Mouse (Mus musculus): ENCODE data around the gene Arid4a. TPM values are rescaled to one million over a fixed set of nuclear protein-coding genes. Genes with fewer than 3 reads are reported as not detected.

Gene Arid4a
- polyA plus RNA-seq, 1 experiment from 2014 or later: 34.0 TPM

DNA sequence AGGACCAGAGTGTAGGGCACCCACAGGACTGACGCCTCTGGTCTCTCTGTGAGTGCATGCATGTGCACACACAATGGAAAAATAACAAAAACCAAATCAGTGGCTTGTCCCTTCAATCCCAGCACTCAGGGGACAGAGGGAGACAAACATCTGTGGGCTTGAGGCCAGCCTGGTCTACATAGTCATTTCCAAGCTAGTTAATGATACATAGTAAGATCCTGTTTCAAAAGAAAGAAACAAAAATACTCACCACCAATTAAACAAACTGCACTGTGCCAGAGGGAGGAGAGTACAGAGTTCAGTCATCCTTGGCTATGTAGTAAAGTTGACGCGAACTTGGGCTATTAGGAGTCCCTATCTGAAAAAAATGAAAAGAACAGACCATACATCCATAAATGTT is 27.8 kb downstream of the Arid4a start:
- no peaks in the 10 kb centered on the region for H3K27me3 ChIP-seq
- no peak overlapping the region for H3K4me3 ChIP-seq
- H3K9me3 ChIP-seq: no peaks in the 10 kb centered on the region
- no peak overlapping the region for H3K4me2 ChIP-seq (replicated peaks)
- WGBS: 91% methylated on average over 3 of the region's 3 CpGs
- H3K4me1 ChIP-seq: peaks cover 5% of the 10 kb centered on the region; the same call in 1 of the 2 replicates
- H3K27ac ChIP-seq: no peak overlapping the region
- H3K36me3 ChIP-seq: peaks cover 45% of the 10 kb centered on the region
- ATAC-seq (ENCODE audit: insufficient number of reproducible peaks, insufficient read depth, low FRiP score, low TSS enrichment): no peak
- no peak overlapping the region for H3K9ac ChIP-seq

- H3K4me3 ChIP-seq: no peak overlapping the region
- ATAC-seq (ENCODE audit: insufficient number of reproducible peaks, insufficient read depth, low FRiP score, low TSS enrichment): no peak
- peaks cover 5% of the 10 kb centered on the region; the same call in 1 of the 2 replicates for H3K4me1 ChIP-seq
- H3K9me3 ChIP-seq: no peaks in the 10 kb centered on the region
- H3K27me3 ChIP-seq: no peaks in the 10 kb centered on the region
- no peak overlapping the region for H3K4me2 ChIP-seq (replicated peaks)
- H3K27ac ChIP-seq: no peak overlapping the region
- H3K9ac ChIP-seq: no peak overlapping the region
- 94% methylated on average over 2 of the region's 2 CpGs for WGBS
- peaks cover 39% of the 10 kb centered on the region for H3K36me3 ChIP-seq
These were observed 28.7 kb downstream of the Arid4a start for GRCm38 (mm10) chr12:71044488-71044887.

- H3K27me3 ChIP-seq: no peaks in the 10 kb centered on the region
- H3K9me3 ChIP-seq: no peaks in the 10 kb centered on the region
- 97% methylated on average over 4 of the region's 4 CpGs for WGBS
- no peak overlapping the region for H3K4me3 ChIP-seq
- no peak overlapping the region for H3K4me2 ChIP-seq (replicated peaks)
- H3K4me1 ChIP-seq: peaks cover 5% of the 10 kb centered on the region; the same call in 1 of the 2 replicates
- no peak overlapping the region for H3K9ac ChIP-seq
- H3K36me3 ChIP-seq: peaks cover 20% of the 10 kb centered on the region
- H3K27ac ChIP-seq: no peak overlapping the region
- ATAC-seq (ENCODE audit: insufficient number of reproducible peaks, insufficient read depth, low FRiP score, low TSS enrichment): no peak
These were observed 30.7 kb downstream of the Arid4a start for GRCm38 (mm10) chr12:71046501-71046900.

GRCm38 (mm10) chr12:71047473-71048078 is 31.8 kb downstream of the Arid4a start:
- H3K27ac ChIP-seq: peak overlapping the region; percentile 90
- H3K9me3 ChIP-seq: no peaks in the 10 kb centered on the region
- H3K4me2 ChIP-seq (replicated peaks): peak overlapping the region; percentile 41
- no peaks in the 10 kb centered on the region for H3K27me3 ChIP-seq
- 60% methylated on average over 8 of the region's 8 CpGs for WGBS
- H3K36me3 ChIP-seq: peaks cover 13% of the 10 kb centered on the region
- ATAC-seq (ENCODE audit: insufficient number of reproducible peaks, insufficient read depth, low FRiP score, low TSS enrichment): no peak
- H3K9ac ChIP-seq: no peak overlapping the region
- H3K4me1 ChIP-seq: peaks cover 5% of the 10 kb centered on the region; the same call in 1 of the 2 replicates
- H3K4me3 ChIP-seq: no peak overlapping the region

DNA sequence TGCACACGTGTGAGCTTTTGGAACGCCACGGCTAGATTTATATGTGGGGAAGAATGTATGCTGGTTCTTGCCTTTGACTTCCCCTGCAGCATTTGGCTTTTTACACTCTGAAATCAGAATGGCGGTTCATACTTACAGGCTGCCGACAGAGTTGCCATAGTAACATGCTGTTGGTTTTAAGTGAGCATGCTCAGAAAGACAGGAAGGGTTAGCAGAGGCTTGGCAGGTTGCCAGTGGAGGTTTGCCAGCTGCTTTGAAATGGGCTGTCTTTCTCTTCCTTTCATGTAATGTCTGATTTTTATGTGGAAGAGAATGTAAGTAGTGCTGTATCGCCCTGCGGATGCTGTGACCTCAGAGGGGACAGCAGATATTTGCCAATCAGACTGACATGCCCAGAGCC is 32.3 kb downstream of the Arid4a start:
- peak overlapping the region; percentile 41 for H3K4me2 ChIP-seq (replicated peaks)
- H3K4me1 ChIP-seq: peaks cover 5% of the 10 kb centered on the region; the same call in 1 of the 2 replicates
- peak; percentile 85 for ATAC-seq (ENCODE audit: insufficient number of reproducible peaks, insufficient read depth, low FRiP score, low TSS enrichment)
- H3K27ac ChIP-seq: peak overlapping the region; percentile 90
- H3K9ac ChIP-seq: no peak overlapping the region
- no peaks in the 10 kb centered on the region for H3K9me3 ChIP-seq
- no peak overlapping the region for H3K4me3 ChIP-seq
- H3K27me3 ChIP-seq: no peaks in the 10 kb centered on the region
- H3K36me3 ChIP-seq: peaks cover 13% of the 10 kb centered on the region
- WGBS: 31% methylated on average over 7 of the region's 7 CpGs

- no peak for ATAC-seq (ENCODE audit: insufficient number of reproducible peaks, insufficient read depth, low FRiP score, low TSS enrichment)
- Histone ChIP-seq H3K36me3 (peaks cover 13% of the 10 kb centered on the region), H3K4me2 (replicated peaks) (peak overlapping the region; percentile 41), H3K4me3 (no peak overlapping the region), H3K27me3 (no peaks in the 10 kb centered on the region), H3K9me3 (no peaks in the 10 kb centered on the region), H3K4me1 (peaks cover 5% of the 10 kb centered on the region; the same call in 1 of the 2 replicates), H3K27ac (peak overlapping the region; percentile 90), H3K9ac (no peak overlapping the region)
- 82% methylated on average over 1 of the region's 1 CpGs for WGBS
These were observed 32.8 kb downstream of the Arid4a start for GRCm38 (mm10) chr12:71048561-71048960.

- 91% methylated on average over 10 of the region's 10 CpGs for WGBS
- Histone ChIP-seq H3K9ac (no peak overlapping the region), H3K27ac (no peak overlapping the region), H3K4me3 (no peak overlapping the region), H3K9me3 (no peaks in the 10 kb centered on the region), H3K4me2 (replicated peaks) (no peak overlapping the region), H3K4me1 (peaks cover 5% of the 10 kb centered on the region; the same call in 1 of the 2 replicates), H3K36me3 (peaks cover 10% of the 10 kb centered on the region), H3K27me3 (no peaks in the 10 kb centered on the region)
- ATAC-seq (ENCODE audit: insufficient number of reproducible peaks, insufficient read depth, low FRiP score, low TSS enrichment): no peak
These were observed 33.9 kb downstream of the Arid4a start for GRCm38 (mm10) chr12:71049596-71050265.

DNA sequence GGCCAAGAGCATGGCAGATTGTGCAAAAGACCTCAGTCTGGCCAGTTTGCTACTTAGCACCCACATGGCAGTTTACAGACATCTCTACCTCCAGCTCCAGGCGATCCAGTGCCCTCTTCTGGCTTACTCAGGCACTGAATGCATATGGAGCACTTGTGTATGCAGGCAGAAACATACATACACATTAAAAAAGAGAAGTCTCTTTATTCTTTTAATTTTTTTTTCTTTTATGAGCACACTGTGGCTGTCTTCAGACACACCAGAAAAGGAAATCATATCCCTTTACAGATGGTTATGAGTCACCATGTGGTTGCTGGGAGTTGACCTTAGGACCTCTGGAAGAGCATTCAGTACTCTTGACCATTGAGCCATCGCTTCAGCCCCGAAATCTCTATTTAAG is 35.3 kb downstream of the Arid4a start:
- H3K27me3 ChIP-seq: no peaks in the 10 kb centered on the region
- H3K4me1 ChIP-seq: peaks cover 5% of the 10 kb centered on the region; the same call in 1 of the 2 replicates
- H3K4me3 ChIP-seq: no peak overlapping the region
- 80% methylated on average over 3 of the region's 3 CpGs for WGBS
- peaks cover 6% of the 10 kb centered on the region for H3K36me3 ChIP-seq
- H3K9ac ChIP-seq: no peak overlapping the region
- no peaks in the 10 kb centered on the region for H3K9me3 ChIP-seq
- no peak overlapping the region for H3K27ac ChIP-seq
- no peak for ATAC-seq (ENCODE audit: insufficient number of reproducible peaks, insufficient read depth, low FRiP score, low TSS enrichment)
- no peak overlapping the region for H3K4me2 ChIP-seq (replicated peaks)

DNA sequence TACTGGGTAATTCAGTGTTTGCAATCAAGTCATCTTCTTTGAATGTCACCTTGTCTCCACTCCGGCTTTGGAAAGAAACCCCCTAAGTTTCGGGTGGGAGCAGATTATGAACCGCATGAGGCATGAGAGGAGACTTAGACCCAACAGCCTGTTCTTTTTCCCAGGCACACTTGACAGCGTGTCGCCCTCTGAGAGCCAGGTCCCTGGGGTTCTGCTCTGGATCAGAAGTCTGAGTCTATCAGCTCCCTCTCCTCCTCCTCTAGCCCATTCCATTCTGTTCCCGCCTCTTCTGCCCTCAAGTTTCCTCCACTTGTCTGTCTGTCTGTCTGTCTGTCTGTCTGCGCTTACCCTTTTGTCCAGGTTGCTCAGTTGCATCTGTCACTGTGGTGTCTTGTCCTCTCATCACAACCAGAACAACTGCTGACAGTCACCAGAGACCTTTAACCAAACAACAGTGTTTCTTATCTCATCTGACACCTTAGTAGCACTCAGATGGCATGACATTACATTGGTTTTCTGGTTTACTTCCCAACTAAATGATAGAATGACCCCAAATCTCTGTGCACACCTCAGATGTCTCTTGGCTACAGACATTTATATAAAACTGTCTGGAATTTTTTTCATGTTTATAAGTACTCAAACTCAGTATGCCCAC is 36.7 kb downstream of the Arid4a start:
- no peak for ATAC-seq (ENCODE audit: insufficient number of reproducible peaks, insufficient read depth, low FRiP score, low TSS enrichment)
- no peaks in the 10 kb centered on the region for H3K9me3 ChIP-seq
- H3K4me1 ChIP-seq: peaks cover 4% of the 10 kb centered on the region; the same call in 1 of the 2 replicates
- 86% methylated on average over 7 of the region's 7 CpGs for WGBS
- peaks cover 6% of the 10 kb centered on the region for H3K36me3 ChIP-seq
- H3K9ac ChIP-seq: no peak overlapping the region
- H3K27ac ChIP-seq: no peak overlapping the region
- no peaks in the 10 kb centered on the region for H3K27me3 ChIP-seq
- H3K4me3 ChIP-seq: no peak overlapping the region
- no peak overlapping the region for H3K4me2 ChIP-seq (replicated peaks)

DNA sequence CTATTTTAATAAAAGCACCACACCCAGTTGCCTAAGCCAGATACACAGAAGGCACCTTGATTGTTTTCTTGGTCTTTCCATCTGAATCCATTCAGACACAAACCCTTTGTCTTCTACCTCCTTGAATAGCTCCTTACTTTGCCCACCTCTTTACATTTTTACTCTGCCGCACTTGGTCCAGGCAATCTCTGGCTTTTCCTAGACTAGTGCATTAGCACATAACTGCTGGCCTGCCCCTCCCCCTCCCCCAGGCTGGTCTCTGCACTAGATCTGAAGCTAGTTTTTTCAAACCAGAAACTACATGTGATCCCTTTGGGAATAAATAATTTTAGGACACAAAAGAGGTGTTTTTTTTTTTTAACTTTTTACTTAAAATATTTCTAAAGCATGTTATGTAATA is 37.2 kb downstream of the Arid4a start:
- H3K27ac ChIP-seq: no peak overlapping the region
- H3K4me2 ChIP-seq (replicated peaks): no peak overlapping the region
- no peaks in the 10 kb centered on the region; the same call in 1 of the 2 replicates for H3K4me1 ChIP-seq
- no peak for ATAC-seq (ENCODE audit: insufficient number of reproducible peaks, insufficient read depth, low FRiP score, low TSS enrichment)
- no peaks in the 10 kb centered on the region for H3K27me3 ChIP-seq
- no peak overlapping the region for H3K4me3 ChIP-seq
- H3K9me3 ChIP-seq: no peaks in the 10 kb centered on the region
- 84% methylated on average over 1 of the region's 1 CpGs for WGBS
- no peak overlapping the region for H3K9ac ChIP-seq
- peaks cover 10% of the 10 kb centered on the region for H3K36me3 ChIP-seq

GRCm38 (mm10) chr12:71053486-71053885 is 37.7 kb downstream of the Arid4a start:
- H3K4me1 ChIP-seq: no peaks in the 10 kb centered on the region
- no peak for ATAC-seq (ENCODE audit: insufficient number of reproducible peaks, insufficient read depth, low FRiP score, low TSS enrichment)
- no peak overlapping the region for H3K4me3 ChIP-seq
- peaks cover 10% of the 10 kb centered on the region for H3K36me3 ChIP-seq
- H3K27ac ChIP-seq: no peak overlapping the region
- no peak overlapping the region for H3K4me2 ChIP-seq (replicated peaks)
- H3K9me3 ChIP-seq: no peaks in the 10 kb centered on the region
- no peaks in the 10 kb centered on the region for H3K27me3 ChIP-seq
- 85% methylated on average over 1 of the region's 1 CpGs for WGBS
- no peak overlapping the region for H3K9ac ChIP-seq

GRCm38 (mm10) chr12:71055537-71055936 is 39.7 kb downstream of the Arid4a start:
- Histone ChIP-seq H3K27ac (no peak overlapping the region), H3K9ac (no peak overlapping the region), H3K4me2 (replicated peaks) (no peak overlapping the region), H3K4me3 (no peak overlapping the region), H3K27me3 (no peaks in the 10 kb centered on the region), H3K4me1 (no peaks in the 10 kb centered on the region), H3K36me3 (peaks cover 11% of the 10 kb centered on the region), H3K9me3 (no peaks in the 10 kb centered on the region)
- WGBS: 87% methylated on average over 3 of the region's 3 CpGs
- no peak for ATAC-seq (ENCODE audit: insufficient number of reproducible peaks, insufficient read depth, low FRiP score, low TSS enrichment)

Data from embryonic facial prominence, embryonic 12.5 days (tissue).